Mouse (Mus musculus) midbrain, embryonic 11.5 days (tissue): ENCODE measurements around the gene Nme4. TPM values are rescaled to one million over a fixed set of nuclear protein-coding genes. Genes with fewer than 3 reads are reported as not detected.
A peak's percentile ranks its signal among the peaks of the same experiment; 100 is the strongest.
"Not testable (repeated sequence)": the region's sequence is repeated elsewhere in the genome, so short reads cannot be mapped to it uniquely, and the experiment has no call there.

Experiments used
- ATAC-seq: fragments of 200-750 bp; cut with Nextera tagmentation; 2 replicates; pipeline ENCODE4 v1.8.0; 2017; ENCODE audit warnings: moderate TSS enrichment, moderate library complexity; ENCODE audit not compliant: low FRiP score
- DNase-seq: peaks from one replicate; pipeline ENCODE4 v3.0.0; 2015; ENCODE audit warnings: low spot score; ENCODE audit errors: missing footprints
- H3K27ac ChIP-seq: fragments of 300-500 bp; sonication (generic); 2 replicates; pipeline ENCODE4 v1.5.1; 2014; ENCODE audit warnings: low read depth, low read length
- H3K27me3 ChIP-seq: fragments of 300-500 bp; sonication (generic); 2 replicates; pipeline ENCODE4 v1.6.1; 2014; ENCODE audit warnings: mild to moderate bottlenecking, low read length, moderate library complexity, mixed read lengths; ENCODE audit not compliant: control insufficient read depth, insufficient read depth
- H3K36me3 ChIP-seq: fragments of 300-500 bp; sonication (generic); 2 replicates; pipeline ENCODE4 v1.6.1; 2014; ENCODE audit warnings: mild to moderate bottlenecking, low read length, moderate library complexity, mixed read lengths; ENCODE audit not compliant: control insufficient read depth, insufficient read depth
- H3K4me1 ChIP-seq: fragments of 300-500 bp; sonication (generic); 2 replicates; pipeline ENCODE4 v1.6.1; 2014; ENCODE audit warnings: low read length; ENCODE audit not compliant: control insufficient read depth, insufficient read depth
- H3K4me2 ChIP-seq: fragments of 300-500 bp; sonication (generic); 2 replicates; pipeline ENCODE4 v1.6.1; 2014; ENCODE audit warnings: mild to moderate bottlenecking, moderate library complexity
- H3K4me3 ChIP-seq: fragments of 300-500 bp; sonication (generic); 2 replicates; pipeline ENCODE4 v1.5.1; 2014; ENCODE audit warnings: low read depth, low read length
- H3K9ac ChIP-seq: fragments of 300-500 bp; sonication (generic); 2 replicates; pipeline ENCODE4 v1.6.1; 2014; ENCODE audit warnings: low read length
- H3K9me3 ChIP-seq: fragments of 300-500 bp; sonication (generic); 2 replicates; pipeline ENCODE4 v1.6.1; 2016; ENCODE audit warnings: low read length; ENCODE audit not compliant: control insufficient read depth
- WGBS: fragments of 180-500 bp; shearing (Covaris S2); extraction: QIAGEN DNeasy Blood & Tissue Kit; methylation state at CpG from one replicate; pipeline ENCODE4 v1.1.7; 2014; 5-methylcytosine and 5-hydroxymethylcytosine counted together
- polyA plus RNA-seq: library from polyadenylated mRNA; unstranded; fragments of >200 nt; fragmentation: Nextera tagmentation; extraction: Ambion mirVana; gene quantifications from 2 replicates; pipeline ENCODE4 v1.2.1, GENCODE M21; 2014

Gene Nme4
- polyA plus RNA-seq, 1 experiment from 2014 or later: 57.7 TPM

DNA sequence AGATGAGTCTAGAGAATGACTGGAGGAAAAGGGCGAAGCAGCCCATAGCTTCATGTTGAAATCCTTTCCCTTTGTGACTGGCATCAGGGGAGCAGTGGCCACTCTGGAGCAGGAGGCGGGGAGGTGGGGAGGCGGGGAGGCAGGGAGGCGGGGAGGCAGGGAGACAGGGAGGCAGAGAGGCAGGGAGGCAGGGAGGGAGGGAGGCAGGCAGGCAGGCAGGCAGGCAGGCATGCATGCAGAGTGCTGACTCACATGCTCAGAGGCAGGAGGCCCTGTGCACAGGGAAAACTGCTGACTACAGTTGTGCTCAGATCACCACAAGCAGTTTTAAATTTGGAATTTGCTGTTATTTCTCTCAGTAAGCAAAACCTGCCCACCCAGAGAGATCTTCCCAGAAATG is 6.1 kb upstream of the Nme4 start:
- Histone ChIP-seq H3K9ac (no peak overlapping the region), H3K36me3 (no peaks in the 10 kb centered on the region), H3K4me3 (no peak overlapping the region), H3K27me3 (no peaks in the 10 kb centered on the region), H3K9me3 (no peaks in the 10 kb centered on the region), H3K27ac (no peak overlapping the region), H3K4me2 (no peak overlapping the region), H3K4me1 (no peaks in the 10 kb centered on the region)
- ATAC-seq: no peak
- 26% methylated on average over 4 of the region's 4 CpGs for WGBS
- peak; percentile 79 for DNase-seq

DNA sequence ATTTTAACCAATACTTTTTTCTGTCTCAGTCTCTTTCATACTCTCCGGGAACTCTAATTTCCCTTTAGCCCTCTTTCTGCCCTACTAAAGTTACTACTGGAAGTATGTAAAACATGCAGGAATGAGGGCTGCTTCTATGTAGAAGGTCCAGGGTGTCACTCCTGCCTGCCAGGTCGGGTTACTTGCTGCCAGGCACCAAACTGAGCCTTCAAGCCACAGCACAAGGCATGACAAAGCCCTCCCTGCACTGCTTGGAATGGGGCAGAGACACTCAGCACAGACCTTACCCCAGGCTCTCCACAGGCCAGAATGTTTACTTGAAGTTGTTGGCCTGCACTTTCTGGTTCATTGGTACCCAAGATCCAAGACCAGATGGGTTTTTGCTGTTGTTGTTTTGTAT is 4.8 kb upstream of the Nme4 start:
- DNase-seq (peak; percentile 64), ATAC-seq (no peak)
- no peak overlapping the region for H3K27ac ChIP-seq
- H3K9ac ChIP-seq: no peak overlapping the region
- H3K27me3 ChIP-seq: no peaks in the 10 kb centered on the region
- H3K36me3 ChIP-seq: no peaks in the 10 kb centered on the region
- WGBS: 36% methylated on average over 2 of the region's 2 CpGs
- no peak overlapping the region for H3K4me2 ChIP-seq
- 0 out of 2 replicates have a peak, but pooled peaks cover 2% of the 10 kb centered on the region for H3K4me1 ChIP-seq
- no peaks in the 10 kb centered on the region for H3K9me3 ChIP-seq
- no peak overlapping the region for H3K4me3 ChIP-seq

DNA sequence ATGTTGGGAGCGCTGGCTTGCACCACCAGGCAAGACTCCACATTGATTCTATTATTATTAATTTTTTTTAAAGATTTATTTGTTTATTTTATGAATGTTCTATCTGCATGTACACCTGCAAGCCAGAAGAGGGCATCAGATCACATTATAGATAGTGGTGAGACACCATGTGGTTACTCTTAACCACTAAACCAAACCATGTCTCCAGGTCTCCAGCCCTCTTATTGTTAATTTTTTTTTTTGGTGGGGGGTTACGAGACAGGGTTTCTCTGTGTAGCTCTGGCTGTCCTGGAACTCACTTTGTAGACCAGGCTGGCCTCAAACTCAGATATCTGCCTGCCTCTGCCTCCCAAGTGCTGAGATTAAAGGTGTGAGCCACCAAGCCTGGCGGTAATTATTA is 3.9 kb upstream of the Nme4 start:
- H3K4me3 ChIP-seq, H3K4me2 ChIP-seq, H3K9ac ChIP-seq, H3K27me3 ChIP-seq, H3K36me3 ChIP-seq, ATAC-seq, H3K4me1 ChIP-seq, H3K27ac ChIP-seq, H3K9me3 ChIP-seq: not testable (repeated sequence)
- 66% methylated on average over 3 of the region's 3 CpGs for WGBS
- DNase-seq: peak; percentile 81

DNA sequence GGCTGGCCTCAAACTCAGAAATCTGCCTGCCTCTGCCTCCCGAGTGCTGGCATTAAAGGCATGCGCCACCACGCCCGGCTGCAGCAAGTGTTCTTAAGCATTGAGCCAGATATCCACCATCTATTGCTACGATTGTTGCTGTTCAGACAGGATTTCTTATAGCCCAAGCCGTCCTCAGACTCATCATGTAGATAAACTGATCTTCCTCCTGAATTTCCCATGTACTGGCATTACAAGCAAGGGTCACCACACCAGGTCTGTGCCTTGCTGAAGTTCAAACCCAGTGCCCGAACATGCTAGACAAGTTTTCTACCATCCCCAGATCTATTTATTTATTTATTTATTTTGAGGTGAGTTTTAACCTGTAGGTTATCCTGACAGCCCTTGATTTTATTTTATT is 3.1 kb upstream of the Nme4 start:
- ATAC-seq: no peak
- 90% methylated on average over 7 of the region's 7 CpGs for WGBS
- no peak overlapping the region for H3K4me2 ChIP-seq

DNA sequence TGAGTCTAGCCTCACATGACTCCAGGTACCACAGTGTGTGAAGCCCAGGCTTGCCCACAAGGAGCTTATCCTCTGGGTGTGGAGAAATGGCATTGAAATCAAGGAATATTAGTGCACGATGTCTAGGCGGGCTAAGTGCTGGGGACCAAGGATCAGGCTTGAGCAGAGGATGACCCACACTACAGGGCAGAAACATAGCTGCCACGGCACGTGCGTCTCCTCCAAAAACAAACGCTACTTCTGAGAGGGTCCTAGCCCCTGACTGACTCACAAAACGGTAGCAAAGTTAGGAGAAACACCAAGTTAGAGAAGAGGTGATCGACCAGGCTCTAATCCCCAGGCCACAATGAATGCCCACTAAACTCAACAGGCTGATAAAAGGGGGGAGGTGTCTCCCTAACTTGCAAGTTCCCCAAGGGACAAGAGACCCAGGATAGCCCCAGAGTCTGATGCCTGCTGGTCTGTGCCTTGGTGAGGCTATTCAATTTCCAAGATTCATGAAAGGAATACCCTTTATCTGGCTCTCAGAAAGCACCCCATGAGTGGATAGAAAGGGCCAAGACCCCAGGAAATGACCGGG is 781 bp downstream of the Nme4 start:
- DNase-seq: peak; percentile 91
- peak overlapping the region; percentile 60 for H3K4me3 ChIP-seq
- peak overlapping the region; percentile 78 for H3K4me2 ChIP-seq
- peaks cover 11% of the 10 kb centered on the region; the same call in 1 of the 2 replicates for H3K4me1 ChIP-seq
- no peaks in the 10 kb centered on the region for H3K36me3 ChIP-seq
- H3K9ac ChIP-seq: peak overlapping the region; percentile 90
- no peaks in the 10 kb centered on the region for H3K27me3 ChIP-seq
- 27% methylated on average over 9 of the region's 9 CpGs for WGBS
- ATAC-seq: no peak
- H3K9me3 ChIP-seq: no peaks in the 10 kb centered on the region
- no peak overlapping the region; the same call in 1 of the 2 replicates for H3K27ac ChIP-seq

More for the DNA sequence above, 3.1 kb upstream of the Nme4 start:
- no peak overlapping the region for H3K4me3 ChIP-seq
- no peak overlapping the region for H3K9ac ChIP-seq
- H3K4me1 ChIP-seq: peaks cover 8% of the 10 kb centered on the region; the same call in 1 of the 2 replicates
- DNase-seq: peak; percentile 84
- no peaks in the 10 kb centered on the region for H3K27me3 ChIP-seq
- no peak overlapping the region for H3K27ac ChIP-seq
- no peaks in the 10 kb centered on the region for H3K9me3 ChIP-seq
- H3K36me3 ChIP-seq: no peaks in the 10 kb centered on the region

DNA sequence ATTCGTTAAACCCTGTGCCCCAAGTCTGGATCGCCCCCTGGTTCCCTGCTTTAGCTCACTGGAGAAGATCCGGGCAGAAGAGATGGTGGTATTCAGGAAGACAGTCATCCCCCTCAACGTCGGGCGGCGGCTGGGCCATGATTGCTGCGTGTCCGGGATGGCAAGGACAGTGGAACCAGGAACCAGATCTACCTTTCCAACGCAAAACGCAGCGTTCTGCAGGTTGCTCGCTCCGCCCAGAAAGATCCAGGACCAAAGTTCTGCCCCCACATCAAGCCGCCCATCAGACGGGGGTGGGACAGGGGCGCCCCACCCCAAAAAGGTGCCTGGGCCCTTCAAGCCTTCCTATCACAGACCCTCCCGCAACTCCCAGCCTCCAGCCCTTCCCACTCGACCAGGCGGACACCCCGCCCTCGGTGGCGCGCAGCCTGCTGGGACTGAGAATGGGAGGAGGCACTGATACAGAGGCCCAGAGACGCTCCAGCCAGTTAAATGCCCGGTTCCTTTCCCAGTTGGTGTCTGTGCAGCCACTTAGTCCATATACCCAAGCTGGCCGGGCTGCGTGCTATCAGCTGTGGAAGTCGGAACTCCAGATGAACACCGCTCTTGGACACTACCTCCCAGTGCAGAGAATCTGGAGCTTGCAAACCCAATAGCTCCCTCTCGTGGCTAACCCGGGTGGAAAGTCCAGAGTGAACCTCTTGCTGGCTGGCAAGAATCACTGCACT is 5.3 kb downstream of the Nme4 start, which contains the start of gene Decr2:
TSS of gene Decr2 (minus strand) at position 433 of the 728 bp plus-strand sequence.
- no peaks in the 10 kb centered on the region for H3K36me3 ChIP-seq
- H3K27me3 ChIP-seq: no peaks in the 10 kb centered on the region
- H3K4me3 ChIP-seq: peak within 1 kb of the TSS; percentile 52
- H3K4me2 ChIP-seq: peak within 1 kb of the TSS; percentile 89
- H3K27ac ChIP-seq: peak within 1 kb of the TSS; percentile 50
- peak within 1 kb of the TSS; percentile 78 for H3K9ac ChIP-seq
- DNase-seq: peak; percentile 98
- 3% methylated on average over 32 of the region's 32 CpGs for WGBS
- peak; percentile 86 for ATAC-seq
- no peaks in the 10 kb centered on the region for H3K9me3 ChIP-seq
- peaks cover 8% of the 10 kb centered on the region; the same call in 1 of the 2 replicates for H3K4me1 ChIP-seq

DNA sequence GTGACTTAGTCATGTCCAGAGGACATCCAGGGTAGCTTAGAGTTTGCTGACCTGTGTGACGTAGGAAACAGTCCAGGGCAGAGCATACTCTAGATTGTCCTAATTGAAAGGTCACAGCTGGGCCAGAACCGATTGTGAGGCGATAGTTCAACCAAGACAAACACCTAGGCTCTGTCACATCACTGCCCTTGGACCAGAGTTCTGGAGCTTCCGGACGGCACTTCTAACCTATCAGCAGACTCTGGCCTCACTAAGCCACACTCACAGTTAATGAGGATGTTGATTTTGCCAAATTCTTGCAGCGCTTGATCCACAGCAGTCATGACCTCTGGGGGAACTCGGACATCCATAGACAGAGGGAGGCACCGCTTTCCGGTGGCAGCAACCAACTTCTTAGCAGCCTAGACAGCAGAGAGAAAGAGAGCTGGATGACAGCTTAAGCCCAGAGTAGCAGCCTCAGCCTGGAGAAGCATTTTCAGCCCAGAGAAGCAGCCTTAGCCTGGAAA is 8.3 kb downstream of the Nme4 start:
- H3K9ac ChIP-seq: no peak overlapping the region
- no peak for ATAC-seq

DNA sequence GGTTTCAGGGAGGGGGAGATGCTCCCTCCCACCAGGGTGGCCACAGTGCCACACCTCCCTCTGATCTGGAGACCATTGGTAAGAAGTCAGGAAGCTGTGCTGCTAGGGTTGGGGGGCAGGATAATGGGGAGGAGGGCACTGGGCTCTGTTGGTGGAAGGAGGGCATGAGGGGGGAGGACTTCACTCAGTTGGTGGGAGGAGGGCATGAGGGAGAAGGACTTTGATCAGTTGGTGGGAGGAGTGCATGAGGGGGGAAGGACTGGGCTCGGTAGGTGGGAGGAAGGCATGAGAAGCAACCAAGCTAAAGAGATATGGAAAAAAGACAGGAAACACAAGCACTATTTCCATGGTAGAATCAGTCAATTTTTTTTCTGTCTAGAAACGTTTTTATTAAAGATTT is 14.5 kb downstream of the Nme4 start:
- H3K9ac ChIP-seq: no peak overlapping the region
- H3K9me3 ChIP-seq: no peaks in the 10 kb centered on the region
- H3K27me3 ChIP-seq: no peaks in the 10 kb centered on the region
- 48% methylated on average over 2 of the region's 2 CpGs for WGBS
- DNase-seq: peak; percentile 66
- no peak for ATAC-seq
- no peak overlapping the region for H3K27ac ChIP-seq
- no peak overlapping the region for H3K4me3 ChIP-seq
- no peaks in the 10 kb centered on the region for H3K4me1 ChIP-seq
- H3K4me2 ChIP-seq: no peak overlapping the region
- H3K36me3 ChIP-seq: no peaks in the 10 kb centered on the region

More for the DNA sequence above, 8.3 kb downstream of the Nme4 start:
- Histone ChIP-seq H3K4me1 (peaks cover 3% of the 10 kb centered on the region; the same call in 1 of the 2 replicates), H3K9me3 (no peaks in the 10 kb centered on the region), H3K4me3 (no peak overlapping the region), H3K36me3 (no peaks in the 10 kb centered on the region), H3K27me3 (no peaks in the 10 kb centered on the region), H3K27ac (no peak overlapping the region), H3K4me2 (no peak overlapping the region)
- DNase-seq: no peak
- WGBS: 93% methylated on average over 9 of the region's 9 CpGs

DNA sequence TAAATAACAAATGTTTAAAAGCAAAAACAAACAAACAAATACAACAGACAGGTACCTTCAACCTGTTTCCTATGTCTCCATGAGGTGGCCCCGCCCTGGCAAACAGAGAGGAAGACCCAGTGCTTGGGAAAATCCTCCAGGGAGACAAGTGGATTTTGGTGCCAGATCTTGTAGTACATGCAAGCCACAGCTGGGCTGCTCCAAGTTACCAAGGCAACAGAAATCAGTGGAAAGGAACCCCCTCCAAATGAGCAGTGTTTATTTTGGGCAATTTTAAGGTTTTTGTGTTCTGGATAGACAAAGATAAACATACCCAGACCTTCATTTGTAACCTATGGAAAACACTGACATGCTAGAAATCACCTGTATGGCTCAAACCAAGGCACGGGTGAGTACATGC is 16.6 kb downstream of the Nme4 start:
- Histone ChIP-seq H3K4me2 (no peak overlapping the region), H3K9me3 (no peaks in the 10 kb centered on the region), H3K9ac (no peak overlapping the region), H3K27me3 (no peaks in the 10 kb centered on the region; the same call in 1 of the 2 replicates), H3K27ac (no peak overlapping the region), H3K4me1 (no peaks in the 10 kb centered on the region), H3K36me3 (no peaks in the 10 kb centered on the region), H3K4me3 (no peak overlapping the region)
- WGBS: 90% methylated on average over 2 of the region's 2 CpGs
- ATAC-seq: no peak
- DNase-seq: peak; percentile 10
